Mouse (Mus musculus) heart, postnatal 10 days (tissue): Measurements from ENCODE around the gene Caskin1. TPM values are rescaled to one million over a fixed set of nuclear protein-coding genes. Genes with fewer than 3 reads are reported as not detected.

Source experiments
- DNase-seq, 2 experiments: peaks; one replicate each; pipeline ENCODE4 v3.0.0; 2021
- intact Hi-C: fragments of 180-260 bp; cut with DNase I; formaldehyde crosslinking; loops from one replicate; pipeline ENCODE4 v1.15.1; 2025
- total RNA-seq, 2 experiments: library from RNA; stranded (reverse); gene quantifications; 2 replicates each; pipeline ENCODE4 v1.2.3; 2021

Caskin1 gene
- total RNA-seq, 2 experiments from 2014 or later: 0.48 to 0.52 TPM

DNA sequence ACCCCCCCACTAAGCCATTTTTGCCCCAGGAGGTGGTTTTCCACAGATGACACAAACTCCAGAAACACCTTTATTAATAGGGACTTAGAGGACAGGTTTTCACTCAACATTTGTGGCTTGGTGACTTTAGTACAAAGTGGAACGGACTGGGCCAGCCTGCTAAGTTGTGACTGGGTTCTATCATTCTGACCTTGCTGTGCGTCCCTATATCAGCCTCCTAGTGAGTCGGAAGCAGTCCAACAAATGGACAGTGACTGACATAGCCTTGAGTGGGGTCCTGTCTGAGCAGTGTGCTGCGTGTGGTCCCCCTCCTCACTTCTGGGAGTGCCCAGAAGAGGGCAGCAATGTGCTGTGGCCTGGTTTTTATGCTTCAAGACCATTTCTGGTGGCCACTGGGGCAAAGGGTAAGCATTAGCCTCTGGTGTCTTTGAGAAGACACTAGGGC lies 40.6 kb downstream of the Caskin1 start:
- intact Hi-C loops: loop anchor here (5.0 kb wide), 1 partner anchor 47 kb away; no protein-coding TSS in a partner anchor
- DNase-seq: peak; percentile 61 to 80

DNA sequence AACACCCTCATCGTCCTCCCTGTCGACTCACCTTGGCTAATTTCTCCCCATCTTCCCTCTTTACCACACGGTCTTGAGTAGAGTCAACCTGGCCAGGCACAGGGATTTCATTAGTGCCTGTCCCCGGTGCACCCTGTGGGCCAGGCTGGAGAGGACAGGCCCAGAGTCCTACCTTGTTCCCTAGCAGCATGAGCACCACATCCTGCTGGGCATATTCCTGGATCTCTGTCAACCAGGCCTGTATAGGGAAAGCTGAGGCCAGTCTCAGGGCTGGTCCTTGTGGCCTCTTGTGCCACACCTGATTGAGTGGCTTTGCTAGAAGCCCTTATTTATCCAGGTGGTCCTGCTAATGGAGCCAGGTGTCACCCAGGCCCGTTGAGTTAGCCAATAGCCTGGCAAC lies 41.5 kb downstream of the Caskin1 start:
- intact Hi-C loops: loop anchor here (5.0 kb wide), 1 partner anchor 48 kb away; no protein-coding TSS in a partner anchor
- DNase-seq: no peak

DNA sequence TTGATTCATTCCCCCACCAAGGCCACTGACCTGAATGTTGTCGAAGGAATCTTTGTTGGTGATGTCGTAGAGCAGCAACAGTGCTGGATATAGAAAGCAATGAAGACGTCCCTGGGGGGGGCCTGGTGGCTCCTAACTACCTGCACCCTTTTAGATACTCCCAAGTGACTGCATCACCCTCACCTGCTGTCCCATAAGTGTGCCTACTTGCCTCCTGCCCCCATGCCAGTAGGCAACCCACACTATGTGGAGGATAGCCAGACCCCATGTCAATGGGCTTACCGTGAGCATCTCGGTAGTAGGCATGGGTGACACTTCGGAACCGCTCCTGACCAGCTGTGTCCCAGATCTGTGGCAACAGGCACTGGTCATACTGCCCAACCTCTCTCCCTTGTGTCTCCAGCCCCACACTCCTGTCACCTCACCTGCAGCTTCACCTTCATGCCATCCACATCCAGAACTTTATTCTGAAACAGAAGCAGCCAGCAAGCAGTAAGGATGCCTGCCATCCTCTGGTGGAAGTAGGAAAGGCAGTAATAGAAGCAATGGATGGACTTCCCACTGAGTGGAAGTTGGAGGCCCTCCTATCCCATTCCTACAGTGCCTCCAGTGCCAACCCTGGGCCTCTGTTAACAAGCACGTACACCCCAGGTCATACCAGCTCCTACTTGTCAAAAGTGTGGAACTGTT lies 42.1 kb downstream of the Caskin1 start:
- no peak for DNase-seq
- intact Hi-C loops: no loop called here

DNA sequence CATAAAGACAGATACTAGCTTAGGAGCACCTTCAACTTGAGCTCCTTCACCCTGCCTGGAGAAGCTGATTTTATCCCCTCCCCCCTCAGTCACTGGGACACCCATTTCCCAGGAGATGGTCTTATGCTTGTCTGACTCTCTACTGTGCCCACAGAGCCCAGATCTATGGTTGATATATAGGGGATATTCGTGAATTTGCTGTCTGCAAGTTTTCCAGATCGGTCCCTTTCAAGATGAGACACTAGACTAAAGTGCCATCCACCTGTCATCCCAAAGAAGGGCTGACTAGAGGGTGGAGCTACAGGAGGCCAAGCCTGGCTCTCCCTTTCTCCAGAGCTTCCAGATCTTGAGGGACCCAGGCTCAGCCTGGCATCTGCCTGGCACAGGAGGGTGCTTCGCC lies 42.7 kb downstream of the Caskin1 start:
- DNase-seq: no peak
- intact Hi-C loops: no loop called here

DNA sequence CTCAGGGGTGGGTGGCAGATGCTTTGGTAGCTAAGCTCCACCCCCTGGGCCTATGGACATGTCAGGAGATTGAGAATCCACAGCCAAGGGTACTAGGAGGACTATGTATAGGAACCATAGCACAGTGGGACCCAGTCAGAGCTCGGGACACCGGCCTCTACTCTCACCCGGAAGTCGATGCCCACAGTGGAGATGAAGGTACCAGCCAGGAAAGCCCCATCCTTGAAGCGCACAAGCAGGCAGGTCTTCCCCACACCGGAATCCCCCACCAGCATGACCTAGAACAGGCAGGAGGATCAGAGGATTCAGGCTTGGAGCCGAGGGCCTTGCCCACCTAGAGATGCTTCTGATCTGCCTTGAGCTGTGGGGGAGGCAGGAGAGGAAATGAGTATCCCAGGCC lies 43.6 kb downstream of the Caskin1 start:
- intact Hi-C loops: no loop called here
- DNase-seq: no peak

DNA sequence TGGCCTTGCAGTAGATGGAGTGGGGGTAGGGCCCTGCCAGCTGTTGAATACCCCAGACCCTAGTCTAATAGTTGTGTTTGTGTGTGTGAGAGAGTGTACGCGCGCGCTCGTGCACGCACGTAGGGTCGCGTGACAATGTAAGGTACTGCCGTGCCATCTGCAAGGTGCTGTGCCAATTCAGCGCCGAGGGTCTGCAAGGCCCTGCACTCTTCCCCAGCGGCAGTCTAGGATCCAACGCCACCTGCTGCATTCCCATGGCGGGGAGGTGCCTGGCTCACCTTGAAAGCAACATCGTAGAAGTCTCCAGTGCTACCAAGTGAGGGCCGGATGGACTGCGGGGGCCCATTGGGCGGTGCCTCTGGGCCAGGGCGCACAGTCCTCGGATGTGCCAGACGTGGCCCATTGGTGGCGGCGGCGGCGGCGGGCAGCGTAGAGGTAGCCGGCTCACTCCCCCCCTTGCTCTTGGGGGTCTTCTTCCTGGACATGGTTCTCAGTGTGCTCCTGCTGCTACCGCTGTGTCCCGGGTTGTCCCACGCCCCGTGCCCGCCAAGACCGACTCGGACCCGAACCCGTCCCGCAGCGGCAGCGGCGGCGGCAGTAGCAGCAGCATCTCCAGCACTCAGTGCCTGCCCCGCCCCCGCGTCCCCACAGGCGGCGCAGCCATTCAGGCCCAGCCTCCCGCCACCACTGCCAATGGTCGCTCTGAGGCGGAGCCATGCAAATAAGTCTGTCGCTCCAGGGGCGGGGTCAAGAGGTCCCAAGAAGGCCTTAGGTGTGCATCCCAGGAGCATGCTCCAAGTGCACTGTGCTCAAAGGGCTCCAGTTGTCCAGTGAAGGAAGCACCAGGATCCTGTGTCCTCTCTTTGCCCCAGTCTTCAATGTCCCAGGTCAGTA lies 44.9 kb downstream of the Caskin1 start:
- peak; percentile 81 to 84 for DNase-seq
- intact Hi-C loops: no loop called here

DNA sequence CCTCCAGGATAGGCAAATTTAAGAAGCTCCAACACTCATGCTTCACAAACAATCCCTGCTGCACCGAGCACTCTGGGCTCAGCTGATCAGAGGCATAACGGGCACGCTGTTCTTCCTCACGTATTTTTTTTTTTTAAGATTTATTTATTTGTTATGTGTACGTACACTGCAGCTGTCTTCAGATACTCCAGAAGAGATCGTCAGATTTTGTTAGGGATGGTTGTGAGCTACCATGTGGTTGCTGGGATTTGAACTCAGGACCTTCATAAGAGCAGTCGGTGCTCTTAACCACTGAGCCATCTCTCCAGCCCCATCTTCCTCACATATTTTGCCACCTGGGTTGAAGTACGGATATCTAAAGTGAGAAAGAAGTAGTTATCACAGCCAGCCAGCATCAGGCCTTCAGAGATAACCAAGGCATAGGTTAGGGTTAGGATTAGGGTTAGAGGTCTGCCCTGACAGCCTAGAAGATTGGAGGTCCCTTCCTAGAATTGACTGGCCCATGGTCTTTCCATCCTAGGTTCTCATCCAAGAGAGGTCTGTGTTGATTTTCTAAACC lies 45.8 kb downstream of the Caskin1 start, which contains the start of gene Rab26:
TSS of gene Rab26 (minus strand) at position 51 of the 559 bp plus-strand sequence.
- intact Hi-C loops: no loop called here
- no peak for DNase-seq

DNA sequence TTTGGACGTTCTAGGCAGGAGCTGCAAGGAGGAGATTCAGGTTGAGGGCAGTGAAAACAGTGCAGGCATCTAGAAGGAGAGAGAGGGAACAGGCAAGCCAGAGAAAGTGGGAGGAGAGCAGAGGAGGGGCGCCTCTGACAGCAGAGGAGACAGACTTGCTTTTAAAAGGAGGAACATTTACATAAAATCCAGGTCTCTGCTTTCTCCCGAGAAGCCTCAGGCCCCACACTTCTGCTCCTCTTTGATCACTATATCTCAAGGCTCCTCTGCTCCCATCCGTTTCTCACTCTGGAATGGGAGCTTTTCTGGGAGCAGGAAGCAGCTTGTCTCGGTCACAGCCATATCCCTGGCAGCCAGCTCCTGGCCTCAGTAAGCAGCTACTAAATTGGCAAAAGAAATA lies 46.9 kb downstream of the Caskin1 start:
- no peak for DNase-seq
- intact Hi-C loops: no loop called here

DNA sequence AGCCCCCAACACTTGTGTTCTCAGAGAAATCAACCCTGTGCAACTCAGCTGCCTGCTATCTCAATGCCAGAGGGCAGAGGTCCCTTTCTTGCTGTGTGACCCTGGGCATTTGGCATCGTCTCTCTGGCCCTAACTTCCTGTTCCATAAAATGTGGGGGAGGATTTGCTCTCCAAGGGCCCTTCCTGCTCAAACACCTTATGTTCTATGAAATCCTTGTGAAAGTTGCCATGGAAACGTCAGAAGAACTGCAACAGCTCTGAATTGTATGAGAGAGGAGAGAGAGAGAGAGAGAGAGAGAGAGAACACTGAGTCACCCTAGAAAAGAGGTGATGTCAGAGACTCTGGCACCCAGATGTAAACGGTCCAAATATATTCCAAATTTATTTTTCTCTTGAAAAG lies 49.1 kb downstream of the Caskin1 start:
- intact Hi-C loops: no loop called here
- DNase-seq: no peak

DNA sequence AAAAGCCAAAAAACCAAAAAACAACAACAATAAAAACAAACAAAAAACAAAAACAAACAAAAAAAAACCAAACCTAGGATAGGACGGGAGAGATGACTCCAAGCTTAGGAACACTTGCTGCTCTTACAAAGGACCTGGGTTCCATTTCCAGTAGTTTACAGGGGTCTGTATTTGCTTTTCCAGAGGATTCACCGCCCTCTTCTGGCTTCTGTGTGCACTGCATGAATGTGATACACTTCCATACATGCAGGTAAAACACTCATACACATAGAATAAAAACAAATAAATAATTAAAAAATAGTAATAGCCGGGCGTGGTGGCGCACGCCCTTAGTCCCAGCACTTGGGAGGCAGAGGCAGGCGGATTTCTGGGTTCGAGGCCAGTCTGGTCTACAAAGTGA lies 50.5 kb downstream of the Caskin1 start:
- peak; percentile 38 to 65 for DNase-seq
- intact Hi-C loops: loop anchor here (2.0 kb wide), 1 partner anchor 44 kb away; no protein-coding TSS in a partner anchor

DNA sequence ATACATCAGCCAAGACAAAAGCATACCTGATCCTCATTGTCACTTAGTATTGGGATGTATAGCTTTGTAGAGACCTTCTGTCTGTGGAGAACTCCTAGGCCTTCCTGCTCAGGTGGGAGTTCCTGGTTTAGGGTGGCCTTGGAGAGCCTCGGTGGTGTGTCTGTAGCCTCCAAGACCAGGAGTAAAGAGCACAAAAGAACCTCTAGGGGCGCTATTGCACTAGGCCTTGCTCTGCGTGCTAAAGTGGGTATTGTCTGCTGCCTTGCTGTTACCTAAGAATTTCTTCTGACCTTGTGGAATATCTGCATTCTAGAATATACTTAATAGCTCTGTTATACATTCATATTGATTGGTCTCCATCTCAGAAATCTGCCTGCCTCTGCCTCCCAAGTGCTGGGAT lies 52.0 kb downstream of the Caskin1 start:
- intact Hi-C loops: loop anchor here (2.0 kb wide), 2 partner anchors 88 to 114 kb away; no protein-coding TSS in a partner anchor

DNA sequence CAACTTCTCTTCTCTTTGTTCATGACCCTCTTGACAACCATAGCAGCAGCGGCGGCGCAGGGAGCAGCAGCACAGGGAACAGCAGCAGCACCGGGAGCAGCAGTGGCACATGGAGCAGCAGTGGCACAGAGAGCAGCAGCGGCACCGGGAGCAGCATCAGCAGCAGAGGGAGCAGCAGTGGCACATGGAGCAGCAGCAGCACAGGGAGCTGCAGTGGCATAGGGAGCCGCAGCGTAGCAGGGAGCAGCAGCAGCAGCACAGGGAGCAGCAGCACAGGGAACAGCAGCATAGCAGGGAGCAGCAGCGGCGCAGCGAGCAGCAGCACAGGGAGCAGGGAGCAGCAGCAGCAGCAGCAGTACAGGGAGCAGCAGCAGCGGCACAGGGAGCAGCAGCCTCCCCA lies 56.2 kb downstream of the Caskin1 start:
- DNase-seq: no peak
- intact Hi-C loops: loop anchor here (5.0 kb wide), 1 partner anchor 48 kb away; no protein-coding TSS in a partner anchor

More for the DNA sequence above, 52.0 kb downstream of the Caskin1 start:
- peak; percentile 45 to 72 for DNase-seq

DNA sequence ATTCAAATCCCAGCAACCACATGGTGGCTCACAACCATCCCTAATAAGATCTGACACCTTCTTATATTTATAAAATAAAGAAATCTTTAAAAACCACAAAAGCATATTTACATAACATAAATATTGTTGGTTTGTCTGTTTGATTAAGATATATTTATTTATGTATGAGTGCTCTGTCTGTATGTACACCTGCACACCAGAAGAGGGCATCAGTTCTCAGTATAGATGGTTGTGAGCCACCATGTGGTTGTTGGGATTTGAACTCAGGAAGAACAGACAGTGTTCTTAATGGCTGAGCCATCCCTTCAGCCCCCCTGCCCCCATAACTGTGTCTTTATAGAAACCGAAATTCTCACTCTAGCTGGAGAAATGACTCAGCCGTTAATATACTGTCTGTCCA lies 56.8 kb downstream of the Caskin1 start:
- DNase-seq: no peak
- intact Hi-C loops: loop anchor here (5.0 kb wide), 1 partner anchor 47 kb away; no protein-coding TSS in a partner anchor

DNA sequence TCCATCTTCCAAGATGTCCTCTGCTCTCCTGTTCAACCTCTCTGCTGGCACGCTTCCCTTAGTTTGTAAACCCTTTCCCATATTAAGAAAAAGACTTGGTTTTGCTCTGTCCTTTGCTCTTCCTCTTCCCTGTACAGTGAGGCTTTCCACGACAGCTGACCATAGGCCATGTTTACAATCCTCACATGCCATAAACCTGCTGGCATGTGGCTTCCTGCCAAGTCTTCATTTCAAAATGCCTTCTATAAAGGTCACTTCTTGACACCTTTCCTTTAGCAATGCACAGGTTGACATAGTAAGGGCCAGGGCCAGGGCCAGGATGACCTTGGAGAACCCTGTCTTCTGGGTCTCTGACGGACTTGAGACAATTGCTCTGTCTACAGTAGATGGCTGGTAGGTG lies 57.8 kb downstream of the Caskin1 start:
- DNase-seq: no peak
- intact Hi-C loops: loop anchor here (5.0 kb wide), 1 partner anchor 46 kb away; no protein-coding TSS in a partner anchor

DNA sequence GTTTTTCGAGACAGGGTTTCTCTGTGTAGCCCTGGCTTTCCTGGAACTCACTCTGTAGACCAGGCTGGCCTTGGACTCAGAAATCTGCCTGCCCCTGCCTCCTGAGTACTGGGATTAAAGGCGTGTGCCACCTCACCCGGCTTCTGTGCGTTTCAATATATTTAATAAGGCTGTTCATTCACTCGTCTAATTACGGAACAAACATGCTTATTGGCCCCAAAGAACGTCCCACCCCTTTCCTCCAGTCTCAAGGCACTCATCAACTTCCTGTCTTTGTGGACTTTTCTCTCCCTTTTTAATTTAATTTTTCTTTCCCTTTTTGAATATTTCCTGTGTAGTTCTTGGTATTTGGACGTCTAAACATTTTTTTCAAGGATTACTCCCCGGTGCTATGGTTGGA lies 60.0 kb downstream of the Caskin1 start:
- no peak for DNase-seq
- intact Hi-C loops: loop anchor here (5.0 kb wide), 1 partner anchor 44 kb away; no protein-coding TSS in a partner anchor

DNA sequence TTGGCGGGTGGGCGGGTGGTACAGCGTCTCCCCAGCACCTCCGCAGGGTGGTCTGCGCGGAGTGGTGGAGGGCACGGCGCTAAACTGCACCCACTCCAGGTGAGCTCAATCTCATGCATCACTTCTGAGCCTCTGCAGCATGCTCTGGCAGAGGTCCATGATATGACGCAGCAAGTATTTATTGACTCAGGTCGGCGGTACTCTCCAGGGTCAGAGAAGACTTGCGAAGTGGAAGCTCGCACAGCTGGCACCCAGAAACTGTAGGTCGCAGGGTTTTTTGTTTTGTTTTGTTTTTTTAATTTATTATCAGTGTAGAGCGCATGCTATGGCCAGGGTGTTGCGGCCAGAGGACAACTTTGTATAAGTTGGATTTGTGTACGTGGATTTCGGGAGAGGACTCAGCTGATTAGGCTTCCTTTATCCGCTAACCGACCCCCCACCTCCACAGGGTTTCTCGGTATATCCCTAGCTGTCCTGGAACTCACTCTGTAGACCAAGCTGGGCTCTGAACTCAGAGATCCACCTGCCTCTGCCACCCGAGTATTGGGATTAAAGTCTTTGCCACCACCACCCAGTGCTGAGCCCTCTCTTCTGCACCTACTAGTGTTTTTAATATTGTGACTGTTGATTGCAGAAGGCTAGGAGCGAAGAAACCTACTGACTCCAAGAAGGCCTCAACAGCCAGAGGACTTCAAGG lies 60.7 kb downstream of the Caskin1 start:
- intact Hi-C loops: loop anchor here (5.0 kb wide), 1 partner anchor 43 kb away; no protein-coding TSS in a partner anchor

DNA sequence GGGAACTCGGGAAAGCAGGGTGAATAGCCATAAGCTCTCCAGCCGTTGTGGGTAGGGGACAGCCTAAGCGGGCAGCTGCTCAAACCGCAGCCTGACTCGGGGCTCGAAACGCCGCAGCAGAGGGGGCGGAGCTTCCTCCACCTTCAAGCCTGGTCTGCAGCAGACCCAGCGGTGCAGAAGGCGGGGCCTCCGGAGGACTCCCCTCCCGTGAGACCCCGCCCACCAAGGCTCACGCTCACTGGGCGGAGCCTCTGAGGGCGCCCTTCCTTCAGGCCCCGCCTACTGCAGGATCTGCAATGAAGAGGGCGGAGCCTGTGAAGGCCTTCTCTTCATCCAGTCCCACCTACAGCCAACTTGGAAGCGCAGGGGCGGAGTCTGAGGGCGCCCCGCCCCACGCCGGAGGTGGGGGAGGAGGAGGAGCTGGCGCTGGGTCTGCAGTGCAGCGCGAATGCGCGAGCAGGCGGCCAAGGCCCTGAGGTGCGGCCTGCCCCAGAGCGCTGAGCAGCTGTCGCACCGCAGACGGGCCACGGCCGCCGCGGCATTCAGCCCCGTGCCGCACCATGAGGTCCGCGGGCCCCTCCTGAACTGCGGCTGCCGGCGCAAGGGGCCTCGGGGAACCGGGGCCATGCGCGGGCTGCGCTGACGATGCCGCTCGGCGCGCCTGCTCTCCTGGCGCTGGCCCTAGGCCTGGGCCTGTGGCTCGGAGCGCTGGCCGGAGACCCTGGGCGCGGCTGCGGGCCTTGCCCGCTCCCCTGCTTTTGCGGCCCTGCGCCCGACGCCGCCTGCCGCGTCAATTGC lies 61.4 kb downstream of the Caskin1 start, which contains the start of gene Pkd1:
TSS of gene Pkd1 (plus strand) at position 217 of the 798 bp plus-strand sequence.
- peak; percentile 99 to 100 for DNase-seq
- intact Hi-C loops: loop anchor here (5.0 kb wide), 1 partner anchor 42 kb away; no protein-coding TSS in a partner anchor

More for the DNA sequence above, 60.7 kb downstream of the Caskin1 start:
- peak; percentile 72 to 73 for DNase-seq

DNA sequence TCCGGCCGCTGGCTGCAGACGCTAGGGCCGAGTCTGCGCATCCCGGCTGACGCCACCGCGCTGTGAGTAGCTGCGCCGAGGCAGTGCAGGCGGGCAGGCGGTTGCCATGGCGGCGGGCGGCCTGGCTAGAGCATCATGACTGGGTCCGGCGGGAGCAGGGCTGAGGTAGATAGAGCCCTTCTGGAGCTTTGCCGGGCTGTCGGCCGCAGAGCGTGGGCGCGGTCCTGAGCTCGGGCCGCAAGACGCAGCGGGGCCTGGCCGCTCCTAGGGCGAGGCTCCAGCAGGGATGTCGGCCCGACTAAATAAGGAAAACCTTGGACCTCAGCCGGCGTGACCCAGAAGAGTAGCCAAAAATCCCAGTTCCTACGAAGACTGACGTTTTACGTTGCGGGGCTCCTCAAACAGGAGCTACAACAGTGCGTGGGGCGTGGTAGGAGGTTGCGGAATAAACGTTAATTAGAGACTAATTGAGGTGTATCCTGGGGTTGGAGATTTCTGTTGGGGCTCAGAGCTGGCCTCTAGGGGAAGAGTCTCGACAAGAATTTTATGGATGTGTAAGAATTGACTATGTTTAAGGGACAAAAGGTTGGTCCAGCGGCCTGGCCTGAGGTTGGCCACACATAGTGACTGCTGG lies 62.1 kb downstream of the Caskin1 start:
- DNase-seq: peak; percentile 83 to 84
- intact Hi-C loops: no loop called here

DNA sequence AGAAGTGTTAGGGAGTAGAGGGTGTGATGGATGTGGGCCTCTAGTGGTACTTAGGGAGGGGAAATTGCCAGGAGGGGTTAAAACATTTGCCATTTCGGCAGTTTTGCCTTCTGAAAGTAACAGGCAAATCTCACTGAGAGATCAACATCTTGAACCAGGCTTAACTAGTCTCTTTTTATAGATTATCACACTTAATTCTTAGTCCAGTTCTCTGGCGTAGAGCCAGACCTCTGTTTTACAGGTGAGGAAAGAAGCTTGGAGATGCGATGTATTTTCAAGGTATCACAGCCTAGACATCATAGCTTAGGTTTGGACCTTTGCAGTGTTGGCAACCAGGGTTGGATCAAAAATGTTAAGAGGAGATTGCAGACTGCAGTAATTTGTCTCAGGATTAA lies 62.6 kb downstream of the Caskin1 start:
- peak in 1 of 2 experiments; percentile 24 for DNase-seq
- intact Hi-C loops: no loop called here
